Mouse (Mus musculus) liver, embryonic 18 days (tissue): ENCODE results near the gene Klhl12. TPM values are rescaled to one million over a fixed set of nuclear protein-coding genes. Genes with fewer than 3 reads are reported as not detected.

Experiments used
- polyA plus RNA-seq: library from polyadenylated mRNA; depleted of rRNA; stranded (reverse); fragments of >200 nt; gene quantifications from 2 replicates; pipeline ENCODE4 v1.2.3, GENCODE M21; 2012; rRNA removed

Klhl12 gene
- polyA plus RNA-seq = 11.3 and 12.4 TPM in 2 replicates

DNA sequence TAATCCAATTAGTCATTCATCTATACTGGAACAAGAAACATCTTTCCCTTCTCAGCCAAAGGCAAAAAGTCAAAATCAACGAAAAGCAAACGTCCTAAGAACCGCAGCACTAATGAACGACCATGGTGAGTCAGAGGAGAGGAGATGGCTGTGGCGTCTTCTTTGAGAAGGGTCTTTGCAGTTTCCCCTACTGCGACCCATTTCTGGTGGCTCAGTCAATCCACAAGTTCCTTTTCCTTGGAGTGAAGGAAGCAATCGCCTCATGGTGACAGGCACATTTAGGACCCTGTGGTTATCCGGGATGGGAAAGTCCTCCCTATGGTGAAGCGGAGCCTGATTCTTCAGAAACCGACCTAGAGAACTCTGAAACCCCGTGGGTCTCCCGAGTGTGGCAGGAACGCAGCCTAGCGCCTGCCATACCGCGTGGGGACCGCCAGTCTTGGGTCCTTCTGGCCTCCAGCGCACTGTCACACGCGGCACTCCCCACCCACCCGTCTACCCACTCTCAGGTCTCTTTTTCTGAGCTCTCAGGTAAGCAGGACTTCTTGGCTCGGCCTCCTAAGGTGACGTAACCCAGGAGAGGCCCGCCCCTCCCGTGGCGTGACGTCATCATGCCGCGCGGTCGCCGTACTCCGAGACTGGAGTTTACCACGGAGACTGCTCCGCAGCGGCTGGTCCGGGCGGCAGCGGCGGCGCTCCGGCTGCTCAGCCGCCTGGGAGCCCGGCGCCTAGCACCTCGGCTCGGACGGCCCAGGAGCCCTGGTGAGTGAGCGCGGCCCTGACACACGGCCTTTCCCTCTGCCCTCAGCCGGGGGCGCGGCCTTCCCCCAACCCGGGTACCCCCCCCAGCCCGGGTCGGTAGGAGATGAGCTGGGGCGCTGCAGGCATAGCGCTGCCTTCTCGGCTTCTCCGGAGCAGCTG lies at the start of gene Klhl12:
Gene Klhl12 (plus strand): TSS at position 628 of the 921 bp plus-strand sequence.

DNA sequence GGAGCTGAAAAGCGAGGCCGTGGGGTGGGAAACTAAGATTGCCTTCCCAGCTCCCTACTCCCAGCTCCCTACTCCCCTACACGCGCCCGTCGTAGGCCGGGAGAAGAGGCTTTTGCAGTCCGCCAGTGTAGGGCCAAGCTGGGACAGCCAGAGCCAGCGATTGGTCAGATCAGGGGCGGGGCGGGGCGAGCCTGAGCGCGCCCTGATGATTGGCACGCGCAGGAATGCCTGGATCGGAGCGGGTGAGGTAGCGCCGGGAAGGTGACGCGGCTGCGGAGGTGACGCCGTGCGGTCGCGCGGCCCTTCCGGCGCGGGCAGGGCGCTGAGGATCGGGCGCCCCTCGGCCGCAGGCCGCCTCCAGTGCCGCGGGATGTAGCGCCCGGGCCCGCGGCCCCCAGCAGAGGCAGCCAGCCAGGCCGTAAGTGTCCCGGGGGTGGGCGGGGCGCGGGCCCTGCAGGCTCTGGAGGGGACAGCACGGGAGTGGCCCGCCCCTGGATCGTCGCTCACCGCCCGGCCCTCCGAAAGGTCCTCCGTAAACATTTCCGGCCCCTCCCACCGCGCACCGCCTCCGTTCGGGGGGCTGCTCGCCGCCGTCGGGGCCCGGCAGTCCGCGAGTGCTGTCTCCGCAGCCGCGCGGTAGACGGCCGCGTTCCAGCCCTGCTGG lies 40.0 kb upstream of the Klhl12 start, which contains the start of gene Adipor1:
Gene Adipor1 (plus strand): TSS at position 211 of the 664 bp plus-strand sequence.

DNA sequence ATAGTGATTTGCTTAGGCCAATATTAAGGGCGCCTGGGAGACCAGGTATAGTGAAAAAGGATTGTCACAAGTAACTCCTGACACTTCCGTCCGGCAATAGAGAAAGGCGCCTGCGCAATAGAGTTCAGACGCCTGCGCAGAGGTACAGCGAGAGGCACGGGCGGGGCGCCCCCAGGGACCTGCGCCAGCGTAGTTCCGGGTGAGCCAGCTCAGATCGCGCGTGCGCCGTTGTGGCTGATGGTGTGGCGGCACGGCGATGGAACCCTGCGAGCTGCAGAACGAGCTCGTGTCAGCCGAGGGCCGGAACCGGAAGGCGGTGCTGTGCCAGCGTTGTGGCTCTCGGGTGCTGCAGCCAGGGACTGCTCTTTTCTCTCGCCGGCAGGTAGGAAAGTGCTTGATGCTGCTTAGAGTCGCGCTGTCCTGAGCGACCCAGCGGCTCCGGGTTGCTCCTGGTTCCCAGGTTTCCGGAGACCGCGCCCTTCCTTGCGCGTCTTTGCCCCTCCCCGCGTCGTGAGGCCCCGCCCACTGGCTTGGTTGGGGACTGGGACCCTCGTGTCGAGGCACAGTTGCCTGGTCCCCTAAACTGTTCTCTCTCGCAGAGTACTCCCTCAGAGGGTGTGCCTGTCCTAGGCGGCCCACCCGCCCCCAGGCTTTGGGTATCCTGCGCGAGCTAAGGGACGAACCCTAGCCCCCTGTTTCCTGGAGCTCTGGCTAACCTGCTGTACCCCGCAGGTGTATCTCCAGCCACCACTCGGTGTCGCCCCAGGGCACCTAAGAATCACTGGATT lies 39.3 kb downstream of the Klhl12 start, which contains the start of gene Rabif:
Gene Rabif (plus strand): TSS at position 221 of the 788 bp plus-strand sequence.

Other genes with a start within 250 kb of the Klhl12 start
- 4.9 and 8.5 TPM in 2 replicates for gene Adora1, start 220.1 kb upstream of the Klhl12 start, polyA plus RNA-seq
- 0.02 and 0.05 TPM in 2 replicates for gene Myog, start 165.5 kb upstream of the Klhl12 start, polyA plus RNA-seq
- 1.8 and 1.9 TPM in 2 replicates for gene Ppfia4, start 122.6 kb upstream of the Klhl12 start, polyA plus RNA-seq
- gene Tmem183a, start 93.6 kb upstream of the Klhl12 start, polyA plus RNA-seq = 38.3 and 39.5 TPM in 2 replicates
- gene 4933406M09Rik, start 69.6 kb upstream of the Klhl12 start, polyA plus RNA-seq = not detected in 2 replicates
- 11.8 and 13.1 TPM in 2 replicates for gene Cyb5r1, start 50.0 kb upstream of the Klhl12 start, polyA plus RNA-seq
- gene Adipor1, start 40.2 kb upstream of the Klhl12 start, polyA plus RNA-seq = 63.3 and 65.7 TPM in 2 replicates
- gene Rabif, start 39.1 kb downstream of the Klhl12 start, polyA plus RNA-seq = 8.5 and 9.0 TPM in 2 replicates
- gene Mgat4e, start 94.2 kb downstream of the Klhl12 start, polyA plus RNA-seq = not detected in 2 replicates
- gene Kdm5b, start 104.6 kb downstream of the Klhl12 start, polyA plus RNA-seq = 2.8 and 3.3 TPM in 2 replicates
- 0.01 TPM in 2 replicates for gene Syt2, start 191.1 kb downstream of the Klhl12 start, polyA plus RNA-seq